Mouse (Mus musculus): ENCODE results near the gene Cycs.
A peak's percentile ranks its signal among the peaks of the same experiment; 100 is the strongest.

DNA sequence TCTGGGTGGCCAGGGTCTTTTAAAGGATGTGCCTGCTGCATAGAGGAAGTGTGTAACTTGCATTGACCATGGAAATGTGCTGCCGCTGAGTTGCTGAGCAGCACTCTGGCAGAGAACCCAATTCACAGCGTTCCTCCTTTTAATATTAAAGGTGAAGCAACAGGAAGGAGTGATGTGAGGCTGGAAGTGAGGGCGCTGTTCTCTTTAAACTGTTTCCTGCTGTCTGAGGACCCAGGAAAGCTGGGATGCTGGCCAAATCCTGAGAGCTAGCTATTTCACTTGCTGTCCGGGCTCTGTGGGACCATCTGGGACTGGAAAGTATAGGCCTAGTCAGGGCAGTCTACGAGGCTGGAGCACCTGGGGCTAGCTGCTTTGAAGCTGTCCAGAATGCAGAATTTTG, 32.2 kb upstream of the Cycs start:
- TF ChIP-seq CTCF (IDR thresholded peaks at IDR 0.05; ENCODE audit: low read depth) = peak; percentile 14; the same call in 1 of the 2 replicates
- TF ChIP-seq EP300 (optimal IDR thresholded peaks at IDR 0.05) = no peak

Data from stomach, postnatal 0 days (tissue).